Mouse (Mus musculus) CH12F3 (cell line): ENCODE measurements around the gene Phc1.
"Not testable (repeated sequence)": the region's sequence is repeated elsewhere in the genome, so short reads cannot be mapped to it uniquely, and the experiment has no call there.

Experiments
- in situ Hi-C: fragments of 300-500 bp; cut with MboI; formaldehyde crosslinking; loops from 2 replicates; pipeline ENCODE4 v1.14.3; 2020; ENCODE audit warnings: low sequenced_read_pairs

Gene Phc1

DNA sequence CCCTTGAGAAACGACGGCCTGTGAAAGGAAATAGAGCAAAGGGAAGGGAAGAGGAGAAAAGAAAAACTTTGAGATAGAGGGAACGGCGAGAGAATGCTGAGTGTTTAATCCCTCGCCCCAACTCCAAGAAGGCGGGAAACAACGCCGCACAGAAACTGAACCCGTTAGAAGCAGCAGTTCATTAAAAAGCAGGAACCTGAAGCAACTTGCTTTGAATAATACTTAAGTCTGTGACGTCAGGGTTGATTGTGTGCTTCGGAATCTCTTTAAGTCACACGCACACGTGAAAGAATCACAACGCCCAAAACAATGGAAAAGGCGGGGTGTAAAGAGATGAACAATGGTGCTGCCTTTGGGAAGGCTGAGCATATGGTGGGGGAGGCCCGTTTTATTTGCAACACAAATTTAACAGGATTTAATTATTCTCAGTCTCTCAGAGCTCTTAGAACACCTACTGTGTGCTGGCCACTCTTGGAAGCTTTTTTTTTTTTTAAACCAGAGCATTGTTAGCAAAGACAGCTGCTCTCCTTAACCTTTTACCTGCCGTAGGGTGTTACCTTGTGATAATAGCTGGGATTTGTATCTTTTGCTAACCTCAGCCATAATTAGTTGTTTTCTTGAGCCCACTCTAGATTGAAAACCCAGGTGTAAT lies at the start of gene Phc1:
Gene Phc1, minus strand, starts transcription at position 213 of the 652 bp plus-strand sequence.
- in situ Hi-C loops, result no loop called here

DNA sequence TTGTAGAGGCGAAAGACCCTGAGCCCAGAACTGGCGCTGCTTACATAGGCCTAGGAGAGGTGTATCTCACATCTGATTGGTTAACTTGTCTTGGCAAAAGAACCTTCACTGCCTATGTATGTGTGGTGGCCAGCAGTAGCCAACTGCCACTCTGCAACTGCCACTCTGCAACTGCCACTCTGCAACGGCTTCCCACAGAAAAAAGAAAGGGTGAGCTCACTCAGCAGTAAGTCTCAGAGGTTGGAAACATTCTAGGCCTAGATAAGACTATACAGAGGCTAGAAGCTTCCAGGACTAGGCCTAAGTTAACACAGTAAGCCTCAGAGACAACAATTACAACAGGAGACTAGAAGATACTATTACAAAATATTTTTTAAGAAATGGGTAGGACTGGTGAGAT lies 49.6 kb upstream of the Phc1 start:
- in situ Hi-C loops, result loop anchor here (10.0 kb wide), 1 partner anchor 135 kb away; no protein-coding TSS in a partner anchor

DNA sequence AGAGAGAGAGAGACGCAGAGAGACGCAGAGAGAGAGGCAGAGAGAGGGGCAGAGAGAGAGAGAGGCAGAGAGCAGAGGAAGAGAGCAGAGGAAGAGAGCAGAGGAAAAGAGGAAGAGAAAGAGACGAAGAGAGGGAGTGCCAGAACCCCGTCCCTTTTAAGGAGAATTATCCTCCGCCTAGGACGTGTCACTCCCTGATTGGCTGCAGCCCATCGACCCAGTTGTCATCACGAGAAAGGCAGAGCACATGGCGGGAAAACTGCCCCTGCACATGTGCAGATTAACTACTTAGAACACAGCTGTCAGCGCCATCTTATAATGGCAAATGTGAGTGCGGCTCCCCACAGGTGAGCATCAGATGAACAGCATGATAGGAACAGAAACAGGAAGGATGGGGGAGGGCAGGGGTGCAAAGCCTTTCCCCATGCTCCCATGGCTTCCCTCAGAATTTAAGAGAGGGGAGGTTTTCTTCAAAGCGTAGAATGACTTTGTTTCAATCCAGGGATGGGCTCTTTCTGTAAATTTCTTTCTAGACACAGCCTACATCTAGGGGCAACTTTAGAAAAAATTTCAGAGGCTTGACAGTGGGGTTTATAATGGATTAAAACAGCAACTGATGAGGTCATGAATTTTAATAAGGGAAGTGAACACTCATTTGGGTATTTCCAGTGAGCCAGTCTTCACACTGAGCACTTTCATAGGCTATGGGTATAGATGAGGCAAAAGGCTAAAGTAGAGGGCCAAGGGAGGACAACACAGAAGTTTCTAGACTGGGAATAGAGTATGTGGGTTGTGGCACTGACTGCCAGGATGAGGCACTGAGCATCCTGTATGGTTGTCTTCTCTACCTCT lies 47.0 kb upstream of the Phc1 start:
- in situ Hi-C loops, result not testable (repeated sequence)

GRCm38 (mm10) chr6:122385724-122386123 lies 45.4 kb upstream of the Phc1 start:
- in situ Hi-C loops, result no loop called here

- in situ Hi-C loops, result no loop called here
Measured at GRCm38 (mm10) chr6:122384886-122385285, 44.5 kb upstream of the Phc1 start.

GRCm38 (mm10) chr6:122383211-122383610 lies 42.9 kb upstream of the Phc1 start:
- in situ Hi-C loops, result no loop called here

- in situ Hi-C loops, result no loop called here
Measured at GRCm38 (mm10) chr6:122382046-122382445, 41.7 kb upstream of the Phc1 start.

- in situ Hi-C loops, result no loop called here
Measured at GRCm38 (mm10) chr6:122368245-122368644, 27.9 kb upstream of the Phc1 start.

- in situ Hi-C loops, result no loop called here
Measured at GRCm38 (mm10) chr6:122366976-122367375, 26.6 kb upstream of the Phc1 start.

GRCm38 (mm10) chr6:122366287-122366686 lies 25.9 kb upstream of the Phc1 start:
- in situ Hi-C loops, result no loop called here

DNA sequence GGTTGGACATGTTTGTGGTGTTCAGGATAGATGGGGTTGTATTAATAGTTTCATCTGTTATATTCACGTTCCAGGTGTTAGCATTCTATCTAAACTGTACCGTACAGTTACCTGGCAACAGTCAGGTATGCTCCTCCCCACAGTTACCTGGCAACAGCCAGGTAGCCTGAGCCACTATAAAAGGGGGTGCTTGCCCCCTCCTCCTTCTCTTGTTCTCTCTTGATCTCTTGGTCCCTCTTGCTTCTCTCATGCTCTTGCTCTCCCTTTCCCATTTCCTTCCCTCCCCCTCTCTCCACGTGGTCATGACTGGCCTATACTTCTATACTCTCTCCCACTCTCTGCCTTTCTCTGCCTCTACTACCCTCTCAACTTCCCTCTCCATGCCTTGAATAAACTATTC lies 25.3 kb upstream of the Phc1 start:
- in situ Hi-C loops, result no loop called here

GRCm38 (mm10) chr6:122357089-122357488 lies 16.7 kb upstream of the Phc1 start:
- in situ Hi-C loops, result no loop called here

GRCm38 (mm10) chr6:122355909-122356308 lies 15.5 kb upstream of the Phc1 start:
- in situ Hi-C loops, result no loop called here

GRCm38 (mm10) chr6:122347326-122347725 lies 7.0 kb upstream of the Phc1 start:
- in situ Hi-C loops, result not testable (repeated sequence)

DNA sequence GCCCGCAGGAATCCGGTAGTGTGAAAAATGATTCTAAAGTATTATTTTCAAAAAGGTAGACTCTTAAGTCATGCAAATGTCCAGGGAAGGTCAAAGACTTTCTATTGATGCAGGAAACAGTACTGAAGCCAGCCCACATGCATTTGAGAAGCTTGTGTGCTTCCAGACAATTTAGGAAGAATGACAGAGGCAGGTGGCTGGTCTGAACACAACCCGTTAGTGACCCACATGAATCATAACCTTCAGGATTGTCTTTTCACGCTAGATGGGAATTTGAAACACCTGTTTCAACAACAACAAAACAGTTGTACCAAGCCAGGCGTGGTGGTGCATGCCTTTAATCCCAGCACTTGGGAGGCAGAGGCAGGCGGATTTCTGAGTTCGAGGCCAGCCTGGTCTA lies 6.0 kb upstream of the Phc1 start:
- in situ Hi-C loops, result no loop called here

DNA sequence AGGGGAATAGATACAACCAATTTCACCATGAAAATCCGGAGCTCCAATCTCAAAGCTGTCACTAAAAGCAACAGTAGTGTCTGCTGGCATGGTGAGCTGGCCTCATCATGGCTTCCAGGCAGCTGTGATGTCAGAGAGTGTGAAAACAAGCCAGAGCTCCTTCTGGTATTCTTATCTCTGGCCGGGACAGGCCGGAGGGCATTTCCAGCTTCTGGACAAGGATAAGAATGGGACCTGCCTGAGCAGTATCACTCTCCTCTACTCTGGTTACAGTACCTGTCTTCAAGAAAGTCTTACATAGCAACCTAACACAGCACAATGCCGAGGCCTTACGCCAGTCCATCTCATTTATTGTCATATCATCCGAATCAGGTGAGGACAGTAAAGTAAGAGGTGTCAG lies 5.4 kb upstream of the Phc1 start:
- in situ Hi-C loops, result no loop called here

DNA sequence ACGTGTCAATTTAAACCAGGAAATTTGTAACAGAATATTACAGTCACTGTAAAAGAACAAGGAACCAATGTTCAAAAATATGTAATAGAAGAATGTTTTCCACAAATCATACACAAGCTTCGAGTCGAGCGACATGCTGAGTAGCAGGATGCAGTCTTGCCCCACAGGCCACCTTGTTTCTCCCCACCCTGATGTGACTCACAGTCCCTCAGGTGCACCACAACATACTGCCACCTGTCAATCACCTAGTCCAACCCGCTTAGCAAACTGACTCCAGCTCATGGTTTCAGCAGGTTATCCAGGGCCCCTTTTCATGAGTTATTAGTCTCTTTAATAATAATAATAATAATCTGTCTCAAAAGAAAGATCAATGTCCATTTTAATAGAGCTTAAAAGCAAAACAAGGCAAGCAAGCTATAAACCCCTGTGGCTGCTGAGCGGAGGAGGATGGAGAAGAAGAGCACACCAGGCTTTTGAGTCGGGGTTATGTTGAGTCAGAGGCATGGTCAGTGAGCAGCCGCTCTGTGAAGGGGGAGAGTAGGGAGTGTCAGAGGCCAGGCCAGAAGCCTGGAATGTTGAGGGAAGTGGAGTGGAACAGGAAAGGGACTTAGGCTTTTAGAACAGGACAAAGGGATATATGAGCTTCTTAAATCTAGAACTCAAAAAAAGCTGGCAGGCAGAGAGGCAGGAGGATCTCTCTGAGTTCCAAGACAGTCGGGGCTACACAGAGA lies 4.2 kb upstream of the Phc1 start:
- in situ Hi-C loops, result no loop called here

DNA sequence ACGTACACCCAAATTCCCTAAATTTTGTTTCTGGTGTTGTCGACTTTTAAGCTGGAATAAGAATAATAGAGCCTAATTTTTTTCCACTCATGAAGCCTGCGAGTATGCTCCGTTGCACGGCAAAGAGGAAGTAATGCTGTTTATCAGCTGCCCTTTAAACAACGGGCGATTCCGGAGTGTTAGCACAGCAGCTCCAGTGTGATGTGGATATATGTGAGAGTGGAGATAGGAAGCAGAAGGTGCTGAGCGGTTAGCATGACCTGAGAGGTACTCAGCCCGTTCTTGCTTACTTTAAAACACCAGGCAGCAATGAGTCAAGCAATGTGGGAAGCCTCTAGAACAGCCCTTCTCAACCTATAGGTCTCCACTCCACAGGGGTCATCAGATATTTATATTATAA lies 3.4 kb upstream of the Phc1 start:
- in situ Hi-C loops, result no loop called here

DNA sequence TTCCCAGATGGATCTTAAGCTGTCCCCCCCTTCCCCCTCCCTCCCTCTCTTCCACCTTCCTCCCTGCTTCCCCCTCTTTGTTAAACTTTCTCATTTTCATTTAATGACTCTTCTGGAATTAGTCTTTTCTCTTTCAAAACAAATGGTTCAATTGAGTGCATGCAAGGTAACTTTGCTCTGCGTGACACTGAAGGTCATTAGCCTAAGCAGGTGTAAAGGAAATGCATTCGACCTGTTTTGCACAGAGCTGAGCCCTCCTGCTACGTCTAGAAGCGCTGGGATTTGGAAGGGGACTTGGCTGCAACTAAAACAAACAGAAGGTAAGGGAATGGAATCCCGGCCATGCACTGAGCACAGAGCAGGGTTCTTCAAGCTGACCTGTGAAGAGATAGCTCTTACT lies 1.8 kb upstream of the Phc1 start:
- in situ Hi-C loops, result no loop called here

GRCm38 (mm10) chr6:122341038-122341810 lies 863 bp upstream of the Phc1 start:
- in situ Hi-C loops, result no loop called here
